Mouse (Mus musculus): ENCODE data around the gene Mta3. TPM values are rescaled to one million over a fixed set of nuclear protein-coding genes. Genes with fewer than 3 reads are reported as not detected.

Gene Mta3
- total and polyA plus RNA-seq, 3 experiments = 31.1 to 67.6 (median 39.2) TPM

GRCm38 (mm10) chr17:83790158-83790557 is 84.2 kb downstream of the Mta3 start:
- no peak overlapping the region for H3K4me2 ChIP-seq (ENCODE audit: insufficient read depth, low read depth, poor library complexity, severe bottlenecking)
- in situ Hi-C loops (cut with MboI; ENCODE audit: low pct_ligation_motif_present, low pct_unique_long_range_greater_than_20kb, low sequenced_read_pairs) = no loop called here
- no peak for DNase-seq (ENCODE audit: extremely low read depth)
- H3K27ac ChIP-seq (ENCODE audit: insufficient read depth, low read depth) = no peak overlapping the region
- peaks cover 0 to 27% of the 10 kb centered on the region in 2 experiments; a peak in 2 of 4 replicates for H3K4me1 ChIP-seq (ENCODE audit: control insufficient read depth in 1 of 2, insufficient read depth in 2 of 2)
- H3K4me3 ChIP-seq (replicated peaks in 1 of 3; ENCODE audit: low read depth in 2 of 3, low read length in 2 of 3, poor library complexity in 1 of 3) = no peak overlapping the region
- H3K36me3 ChIP-seq (replicated peaks in 1 of 2; ENCODE audit: control insufficient read depth in 1 of 2, insufficient read depth in 1 of 2, low read length in 1 of 2) = peaks cover 24 to 81% of the 10 kb centered on the region in 2 experiments
- TF ChIP-seq IRF4 (IDR thresholded peaks at IDR 0.05; ENCODE audit: low read depth, low read length) (no peak), RCOR1 (conservative IDR thresholded peaks at IDR 0.05; ENCODE audit: low read depth, low read length) (no peak), BHLHE40 (IDR thresholded peaks at IDR 0.05; ENCODE audit: low read depth, low read length) (no peak), ZMIZ1 (IDR thresholded peaks at IDR 0.05; ENCODE audit: low read depth, low read length) (no peak), MAX (IDR thresholded peaks at IDR 0.05; ENCODE audit: low read length) (no peak), NRF1 (IDR thresholded peaks at IDR 0.05; ENCODE audit: low read depth, low read length) (no peak), NELFE (IDR thresholded peaks at IDR 0.05; ENCODE audit: low read depth, low read length) (no peak), POLR2AphosphoS2 (IDR thresholded peaks at IDR 0.05; ENCODE audit: low read depth, low read length) (no peak), USF2 (conservative IDR thresholded peaks at IDR 0.05; ENCODE audit: low read depth, low read length) (no peak), UBTF (IDR thresholded peaks at IDR 0.05; ENCODE audit: low read depth, low read length) (no peak), CHD2 (IDR thresholded peaks at IDR 0.05; ENCODE audit: low read length) (no peak), SMC3 (IDR thresholded peaks at IDR 0.05; ENCODE audit: low read depth, low read length) (no peak)
- dilution Hi-C loops (cut with MboI; ENCODE audit: extremely low pct_ligation_motif_present, extremely low pct_unique_long_range_greater_than_20kb, low sequenced_read_pairs) = no loop called here
- no peak overlapping the region for H3K9ac ChIP-seq (ENCODE audit: insufficient read depth, low read depth)
- H3K79me2 ChIP-seq (replicated peaks; ENCODE audit: control insufficient read depth, extremely low read depth, insufficient read depth, poor library complexity, severe bottlenecking) = no peaks in the 10 kb centered on the region
- no peaks in the 10 kb centered on the region for H3K9me3 ChIP-seq (replicated peaks; ENCODE audit: low read length)
- H3K27me3 ChIP-seq (replicated peaks) = no peaks in the 10 kb centered on the region

- in situ Hi-C loops (cut with MboI; ENCODE audit: low pct_ligation_motif_present, low pct_unique_long_range_greater_than_20kb, low sequenced_read_pairs) (no loop called here), dilution Hi-C loops (cut with MboI; ENCODE audit: extremely low pct_ligation_motif_present, extremely low pct_unique_long_range_greater_than_20kb, low sequenced_read_pairs) (no loop called here)
- peaks cover 0 to 14% of the 10 kb centered on the region in 2 experiments; a peak in 2 of 4 replicates for H3K4me1 ChIP-seq (ENCODE audit: control insufficient read depth in 1 of 2, insufficient read depth in 2 of 2)
- H3K9me3 ChIP-seq (replicated peaks; ENCODE audit: low read length) = no peaks in the 10 kb centered on the region
- H3K9ac ChIP-seq (ENCODE audit: insufficient read depth, low read depth) = no peak overlapping the region
- no peaks in the 10 kb centered on the region for H3K79me2 ChIP-seq (replicated peaks; ENCODE audit: control insufficient read depth, extremely low read depth, insufficient read depth, poor library complexity, severe bottlenecking)
- H3K27me3 ChIP-seq (replicated peaks) = no peaks in the 10 kb centered on the region
- H3K36me3 ChIP-seq (replicated peaks in 1 of 2; ENCODE audit: control insufficient read depth in 1 of 2, insufficient read depth in 1 of 2, low read length in 1 of 2) = peaks cover 25 to 72% of the 10 kb centered on the region in 2 experiments
- DNase-seq (ENCODE audit: extremely low read depth) = no peak
- no peak overlapping the region for H3K4me2 ChIP-seq (ENCODE audit: insufficient read depth, low read depth, poor library complexity, severe bottlenecking)
- no peak for TF ChIP-seq ZKSCAN1 (IDR thresholded peaks at IDR 0.05; ENCODE audit: borderline replicate concordance, low read depth, low read length)
- no peak for TF ChIP-seq JUND (conservative IDR thresholded peaks at IDR 0.05; ENCODE audit: low read depth, low read length)
- no peak for TF ChIP-seq RCOR1 (conservative IDR thresholded peaks at IDR 0.05; ENCODE audit: low read depth, low read length)
- no peak for TF ChIP-seq TCF12 (IDR thresholded peaks at IDR 0.05; ENCODE audit: low read depth, low read length)
- H3K27ac ChIP-seq (ENCODE audit: insufficient read depth, low read depth) = no peak overlapping the region
- no peak overlapping the region for H3K4me3 ChIP-seq (replicated peaks in 1 of 3; ENCODE audit: low read depth in 2 of 3, low read length in 2 of 3, poor library complexity in 1 of 3)
These were observed 86.4 kb downstream of the Mta3 start for GRCm38 (mm10) chr17:83792388-83792787.
